Mouse (Mus musculus) neural tube, embryonic 12.5 days (tissue): Measurements from ENCODE around the gene Mrps2. TPM values are rescaled to one million over a fixed set of nuclear protein-coding genes. Genes with fewer than 3 reads are reported as not detected.

Experiments
- ATAC-seq: fragments of 200-750 bp; cut with Nextera tagmentation; 2 replicates; pipeline ENCODE4 v1.8.0; 2017; ENCODE audit warnings: low read depth, mild to moderate bottlenecking, moderate TSS enrichment, moderate library complexity; ENCODE audit not compliant: low FRiP score
- H3K27ac ChIP-seq: fragments of 300-500 bp; sonication (generic); 2 replicates; pipeline ENCODE4 v1.5.1; 2016
- H3K27me3 ChIP-seq: fragments of 300-500 bp; sonication (generic); replicated peaks from 2 replicates; pipeline ENCODE4 v1.6.1; 2016; ENCODE audit warnings: mild to moderate bottlenecking
- H3K36me3 ChIP-seq: fragments of 300-500 bp; sonication (generic); 2 replicates; pipeline ENCODE4 v1.6.1; 2016; ENCODE audit warnings: mild to moderate bottlenecking
- H3K4me1 ChIP-seq: fragments of 300-500 bp; sonication (generic); 2 replicates; pipeline ENCODE4 v1.6.1; 2016
- H3K4me2 ChIP-seq: fragments of 300-500 bp; sonication (generic); replicated peaks from 2 replicates; pipeline ENCODE4 v1.6.1; 2016; ENCODE audit warnings: mild to moderate bottlenecking
- H3K4me3 ChIP-seq: fragments of 300-500 bp; sonication (generic); 2 replicates; pipeline ENCODE4 v1.5.1; 2016
- H3K9ac ChIP-seq: fragments of 300-500 bp; sonication (generic); 2 replicates; pipeline ENCODE4 v1.6.1; 2016; ENCODE audit warnings: mild to moderate bottlenecking
- H3K9me3 ChIP-seq: fragments of 300-500 bp; sonication (generic); 2 replicates; pipeline ENCODE4 v1.6.1; 2016; ENCODE audit warnings: mild to moderate bottlenecking
- WGBS: fragments of 180-500 bp; shearing (Covaris S2); methylation state at CpG from one replicate; pipeline ENCODE4 v1.1.7; 2016; 5-methylcytosine and 5-hydroxymethylcytosine counted together
- polyA plus RNA-seq: library from polyadenylated mRNA; unstranded; fragments of >200 nt; fragmentation: Nextera tagmentation; extraction: Ambion mirVana; gene quantifications from 2 replicates; pipeline ENCODE4 v1.2.1, GENCODE M21; 2016

The Mrps2 gene
- polyA plus RNA-seq: 54.3 and 56.2 TPM in 2 replicates

- Histone ChIP-seq H3K27me3 (peaks cover 4% of the 10 kb centered on the region; the same call in 1 of the 2 replicates), H3K4me1 (peaks cover 22% of the 10 kb centered on the region), H3K9ac (peak within 1 kb of the TSS; percentile 94), H3K36me3 (peaks cover 38% of the 10 kb centered on the region), H3K4me3 (peak within 1 kb of the TSS; percentile 94), H3K27ac (no peak within 1 kb of the TSS), H3K4me2 (peak within 1 kb of the TSS; percentile 85), H3K9me3 (no peaks in the 10 kb centered on the region)
- WGBS: 1% methylated on average over 52 of the region's 52 CpGs
- ATAC-seq: peak; percentile 82
Measured at GRCm38 (mm10) chr2:28467860-28468485, at the start of gene Mrps2. Gene Mrps2 (plus strand): TSS chr2:28468066.

- H3K4me1 ChIP-seq: peaks cover 6% of the 10 kb centered on the region
- no peaks in the 10 kb centered on the region for H3K36me3 ChIP-seq
- H3K4me2 ChIP-seq: no peak overlapping the region
- ATAC-seq: no peak
- 15% methylated on average over 4 of the region's 4 CpGs for WGBS
- no peaks in the 10 kb centered on the region for H3K27me3 ChIP-seq
- no peak overlapping the region for H3K4me3 ChIP-seq
- no peak overlapping the region for H3K27ac ChIP-seq
- no peak overlapping the region for H3K9ac ChIP-seq
- no peaks in the 10 kb centered on the region for H3K9me3 ChIP-seq
Measured at GRCm38 (mm10) chr2:28419898-28420297, 48.0 kb upstream of the Mrps2 start.

- WGBS: 38% methylated on average over 3 of the region's 3 CpGs
- no peak for ATAC-seq
Measured at GRCm38 (mm10) chr2:28423167-28423566, 44.7 kb upstream of the Mrps2 start.

GRCm38 (mm10) chr2:28427226-28427625, 40.6 kb upstream of the Mrps2 start:
- H3K9ac ChIP-seq: no peak overlapping the region
- no peak for ATAC-seq
- no peaks in the 10 kb centered on the region for H3K27me3 ChIP-seq
- H3K4me2 ChIP-seq: no peak overlapping the region
- no peak overlapping the region for H3K27ac ChIP-seq
- H3K36me3 ChIP-seq: no peaks in the 10 kb centered on the region
- H3K4me1 ChIP-seq: no peaks in the 10 kb centered on the region
- H3K4me3 ChIP-seq: no peak overlapping the region
- WGBS: 84% methylated on average over 6 of the region's 6 CpGs
- H3K9me3 ChIP-seq: no peaks in the 10 kb centered on the region

More at GRCm38 (mm10) chr2:28423167-28423566, 44.7 kb upstream of the Mrps2 start:
- Histone ChIP-seq H3K4me3 (no peak overlapping the region), H3K27me3 (no peaks in the 10 kb centered on the region), H3K9me3 (no peaks in the 10 kb centered on the region), H3K4me2 (no peak overlapping the region), H3K4me1 (no peaks in the 10 kb centered on the region), H3K36me3 (no peaks in the 10 kb centered on the region), H3K9ac (no peak overlapping the region), H3K27ac (no peak overlapping the region)

- no peak for ATAC-seq
- H3K4me1 ChIP-seq: peaks cover 4% of the 10 kb centered on the region; the same call in 1 of the 2 replicates
- H3K9me3 ChIP-seq: no peaks in the 10 kb centered on the region
- no peak overlapping the region for H3K27ac ChIP-seq
- no peaks in the 10 kb centered on the region for H3K36me3 ChIP-seq
- WGBS: 52% methylated on average over 6 of the region's 6 CpGs
- no peak overlapping the region for H3K9ac ChIP-seq
- H3K4me3 ChIP-seq: no peak overlapping the region
- H3K27me3 ChIP-seq: no peaks in the 10 kb centered on the region
- H3K4me2 ChIP-seq: no peak overlapping the region
Measured at GRCm38 (mm10) chr2:28430846-28431245, 37.0 kb upstream of the Mrps2 start.

- Histone ChIP-seq H3K27ac (no peak overlapping the region), H3K4me2 (no peak overlapping the region), H3K9ac (no peak overlapping the region), H3K36me3 (no peaks in the 10 kb centered on the region), H3K4me1 (peaks cover 4% of the 10 kb centered on the region; the same call in 1 of the 2 replicates), H3K9me3 (no peaks in the 10 kb centered on the region), H3K4me3 (no peak overlapping the region), H3K27me3 (no peaks in the 10 kb centered on the region)
- 39% methylated on average over 1 of the region's 1 CpGs for WGBS
- ATAC-seq: no peak
Measured at GRCm38 (mm10) chr2:28432811-28433210, 35.1 kb upstream of the Mrps2 start.

GRCm38 (mm10) chr2:28433512-28433911, 34.4 kb upstream of the Mrps2 start:
- no peaks in the 10 kb centered on the region for H3K36me3 ChIP-seq
- no peak overlapping the region for H3K4me3 ChIP-seq
- no peak overlapping the region for H3K9ac ChIP-seq
- ATAC-seq: no peak
- peaks cover 4% of the 10 kb centered on the region; the same call in 1 of the 2 replicates for H3K4me1 ChIP-seq
- H3K4me2 ChIP-seq: no peak overlapping the region
- H3K27ac ChIP-seq: no peak overlapping the region
- 0% methylated on average over 1 of the region's 2 CpGs for WGBS
- H3K27me3 ChIP-seq: no peaks in the 10 kb centered on the region
- no peaks in the 10 kb centered on the region for H3K9me3 ChIP-seq

GRCm38 (mm10) chr2:28435401-28435800, 32.5 kb upstream of the Mrps2 start:
- no peak overlapping the region for H3K9ac ChIP-seq
- no peak overlapping the region for H3K4me3 ChIP-seq
- ATAC-seq: no peak
- H3K4me2 ChIP-seq: no peak overlapping the region
- H3K27ac ChIP-seq: no peak overlapping the region
- no peaks in the 10 kb centered on the region for H3K9me3 ChIP-seq
- H3K27me3 ChIP-seq: no peaks in the 10 kb centered on the region
- no peaks in the 10 kb centered on the region for H3K36me3 ChIP-seq
- H3K4me1 ChIP-seq: peaks cover 4% of the 10 kb centered on the region; the same call in 1 of the 2 replicates
- 91% methylated on average over 11 of the region's 11 CpGs for WGBS

GRCm38 (mm10) chr2:28440842-28441241, 27.0 kb upstream of the Mrps2 start:
- Histone ChIP-seq H3K4me3 (no peak overlapping the region), H3K27ac (no peak overlapping the region), H3K4me2 (no peak overlapping the region), H3K27me3 (no peaks in the 10 kb centered on the region), H3K36me3 (no peaks in the 10 kb centered on the region), H3K9me3 (no peaks in the 10 kb centered on the region), H3K9ac (no peak overlapping the region), H3K4me1 (no peaks in the 10 kb centered on the region)
- WGBS: 76% methylated on average over 6 of the region's 6 CpGs
- no peak for ATAC-seq

GRCm38 (mm10) chr2:28445082-28445481, 22.8 kb upstream of the Mrps2 start:
- ATAC-seq: no peak
- 90% methylated on average over 4 of the region's 4 CpGs for WGBS

GRCm38 (mm10) chr2:28446181-28446514, 21.7 kb upstream of the Mrps2 start:
- Histone ChIP-seq H3K9me3 (no peaks in the 10 kb centered on the region), H3K9ac (peak overlapping the region; percentile 83), H3K4me1 (peaks cover 9% of the 10 kb centered on the region; the same call in 1 of the 2 replicates), H3K4me2 (peak overlapping the region; percentile 93), H3K4me3 (peak overlapping the region; percentile 78), H3K27me3 (no peaks in the 10 kb centered on the region), H3K36me3 (peaks cover 11% of the 10 kb centered on the region; the same call in 1 of the 2 replicates), H3K27ac (no peak overlapping the region)
- 2% methylated on average over 5 of the region's 5 CpGs for WGBS
- no peak; the same call in 1 of the 2 replicates for ATAC-seq

More at GRCm38 (mm10) chr2:28445082-28445481, 22.8 kb upstream of the Mrps2 start:
- H3K9me3 ChIP-seq: no peaks in the 10 kb centered on the region
- no peak overlapping the region for H3K9ac ChIP-seq
- H3K27ac ChIP-seq: no peak overlapping the region
- H3K36me3 ChIP-seq: peaks cover 2% of the 10 kb centered on the region; the same call in 1 of the 2 replicates
- H3K4me3 ChIP-seq: no peak overlapping the region
- no peaks in the 10 kb centered on the region for H3K27me3 ChIP-seq
- H3K4me1 ChIP-seq: peaks cover 9% of the 10 kb centered on the region; the same call in 1 of the 2 replicates
- H3K4me2 ChIP-seq: no peak overlapping the region

- peak; percentile 73 for ATAC-seq
- peaks cover 9% of the 10 kb centered on the region; the same call in 1 of the 2 replicates for H3K4me1 ChIP-seq
- peak within 1 kb of the TSS; percentile 78 for H3K4me3 ChIP-seq
- no peaks in the 10 kb centered on the region for H3K9me3 ChIP-seq
- peaks cover 17% of the 10 kb centered on the region; the same call in 1 of the 2 replicates for H3K36me3 ChIP-seq
- under 1% methylated on average over 116 of the region's 118 CpGs for WGBS
- H3K27me3 ChIP-seq: no peaks in the 10 kb centered on the region
- peak within 1 kb of the TSS; percentile 93 for H3K4me2 ChIP-seq
- H3K9ac ChIP-seq: peak within 1 kb of the TSS; percentile 83
- 0 out of 2 replicates have a peak within 1 kb of the TSS, but pooled peaks have one; percentile 7 for H3K27ac ChIP-seq
Measured at GRCm38 (mm10) chr2:28446515-28447314, 21.2 kb upstream of the Mrps2 start, which contains the start of gene Ppp1r26. Gene Ppp1r26 (plus strand): TSS chr2:28446800.
